Mouse (Mus musculus): ENCODE data around the gene Cep295nl.

DNA sequence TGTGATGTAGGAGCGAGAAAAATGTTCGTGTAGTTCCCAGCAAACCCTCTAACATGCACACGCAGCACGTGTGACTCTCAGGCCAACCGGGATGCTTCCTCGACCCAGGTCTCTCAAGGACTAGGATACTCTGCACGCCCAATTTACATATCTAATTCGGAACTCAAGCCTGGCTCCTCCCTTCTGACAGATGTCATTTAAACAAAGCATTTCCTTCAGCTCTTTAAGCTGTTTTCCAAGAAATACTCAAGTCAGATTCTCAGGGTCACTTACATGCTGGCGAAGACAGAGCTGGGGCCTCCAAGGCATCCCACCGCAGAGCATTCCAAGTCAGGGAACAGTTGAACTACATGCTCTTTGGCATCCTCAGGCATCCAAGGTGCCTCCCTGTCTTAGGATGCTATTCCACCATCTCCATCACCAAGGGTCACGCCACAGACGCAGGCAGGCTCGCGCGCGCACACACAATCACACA, 53.2 kb downstream of the Cep295nl start:
- TF ChIP-seq POLR2A (IDR thresholded peaks at IDR 0.05; ENCODE audit: borderline replicate concordance, control insufficient read depth, low read depth, low read length) (no peak), CTCF (IDR thresholded peaks at IDR 0.05; ENCODE audit: control insufficient read depth, insufficient read depth, low read length) (no peak)

Data from bone marrow, adult 2 months (tissue).